Mouse (Mus musculus) regulatory T cell (primary cell): ENCODE measurements around the gene Fam151a.
"Not testable (repeated sequence)": the region's sequence is repeated elsewhere in the genome, so short reads cannot be mapped to it uniquely, and the experiment has no call there.

Experiments
- in situ Hi-C: fragments of 300-600 bp; cut with MboI, MseI; formaldehyde crosslinking; loops from one replicate; pipeline ENCODE4 v1.15.1; 2025; ENCODE audit warnings: high pct_unique_total_duplicates

Gene Fam151a

DNA sequence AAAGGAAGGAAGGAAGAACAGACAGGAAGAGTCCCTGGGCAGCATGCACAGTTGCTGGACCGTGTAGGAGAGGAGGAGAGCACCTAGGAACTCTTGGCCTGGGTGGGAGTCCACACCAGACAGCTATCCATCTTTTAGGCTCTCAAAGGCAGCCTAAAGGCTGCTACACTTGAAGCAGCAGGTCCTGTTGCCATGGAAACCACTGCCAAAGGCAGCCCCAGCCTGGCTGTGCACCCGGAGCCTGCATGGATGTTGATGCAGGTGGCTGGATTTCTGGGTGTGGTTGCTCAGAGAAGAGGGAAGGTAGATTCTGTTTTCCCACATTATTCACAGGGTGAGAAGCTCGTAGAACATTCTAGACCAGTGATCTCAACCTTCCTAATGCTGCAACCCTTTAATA, 43.3 kb downstream of the Fam151a start:
- in situ Hi-C loops, result no loop called here

DNA sequence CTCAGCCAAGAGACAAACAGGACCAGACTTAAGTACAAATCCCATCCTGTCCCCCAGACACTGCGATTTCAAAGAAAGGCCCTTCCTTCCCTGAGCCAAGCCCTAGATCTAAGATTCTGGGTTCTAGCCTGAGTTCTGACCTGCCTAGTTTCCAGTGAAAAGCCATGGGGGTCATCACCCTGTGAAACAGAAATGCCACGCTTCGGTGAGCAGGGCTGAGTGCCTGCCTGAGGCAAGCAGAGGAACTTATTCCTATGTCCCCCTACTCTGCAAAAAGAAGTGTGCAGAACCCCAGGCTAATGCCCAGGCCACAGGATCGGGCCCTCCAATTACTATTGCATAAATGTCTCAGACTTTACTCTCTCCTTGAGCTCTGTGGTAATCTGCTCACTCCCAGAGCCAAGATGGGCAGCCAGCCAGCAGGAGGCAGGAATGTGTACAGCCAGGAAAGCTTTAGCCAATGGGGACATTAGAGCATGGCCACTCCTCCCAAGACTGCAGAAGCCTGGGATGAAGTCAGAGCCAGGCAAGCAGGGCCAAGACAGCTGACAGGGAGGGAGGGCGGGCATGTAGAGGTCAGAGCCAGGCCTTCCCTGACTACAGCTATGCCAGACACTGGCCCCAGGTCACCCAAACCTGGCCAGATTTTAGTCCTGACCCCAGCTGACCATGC, 44.6 kb downstream of the Fam151a start:
- in situ Hi-C loops, result no loop called here

DNA sequence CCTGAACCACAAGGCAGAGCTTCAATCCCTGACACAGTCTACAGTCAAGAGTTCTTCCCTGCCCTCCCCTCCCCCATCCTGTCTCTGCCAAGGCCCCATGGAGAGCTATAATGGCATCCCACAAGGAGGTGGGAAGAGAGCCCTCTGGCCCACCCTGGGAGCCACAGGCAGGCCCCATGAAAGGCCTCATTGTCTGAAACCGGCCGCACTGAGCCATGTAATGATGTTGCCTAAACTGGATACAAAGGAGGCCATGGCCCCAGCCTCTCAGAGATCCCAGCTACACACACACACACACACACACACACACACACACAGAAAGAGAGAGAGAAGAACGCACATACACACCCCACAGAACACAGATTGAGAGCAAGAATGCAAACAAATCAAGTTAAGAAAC, 46.4 kb downstream of the Fam151a start:
- in situ Hi-C loops, result no loop called here

DNA sequence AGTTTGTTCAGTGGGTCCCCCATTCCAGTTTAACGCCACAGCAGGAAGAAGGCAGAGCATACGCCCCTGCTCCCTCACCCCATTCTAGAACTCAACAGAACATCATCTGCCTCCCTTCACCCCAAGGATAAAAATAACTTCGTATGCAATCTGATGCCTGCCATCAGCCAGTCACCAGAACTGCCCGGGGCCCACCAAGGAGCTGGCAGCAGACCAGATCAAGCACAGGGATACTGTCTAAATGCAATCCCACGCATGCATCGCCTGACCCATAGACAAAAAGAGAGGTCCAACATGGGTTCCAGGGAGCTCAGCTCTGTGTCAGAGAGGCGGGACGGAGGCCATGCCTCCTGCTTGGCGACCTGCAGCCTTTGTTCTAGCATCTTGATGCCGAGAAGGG, 49.4 kb downstream of the Fam151a start:
- in situ Hi-C loops, result no loop called here

DNA sequence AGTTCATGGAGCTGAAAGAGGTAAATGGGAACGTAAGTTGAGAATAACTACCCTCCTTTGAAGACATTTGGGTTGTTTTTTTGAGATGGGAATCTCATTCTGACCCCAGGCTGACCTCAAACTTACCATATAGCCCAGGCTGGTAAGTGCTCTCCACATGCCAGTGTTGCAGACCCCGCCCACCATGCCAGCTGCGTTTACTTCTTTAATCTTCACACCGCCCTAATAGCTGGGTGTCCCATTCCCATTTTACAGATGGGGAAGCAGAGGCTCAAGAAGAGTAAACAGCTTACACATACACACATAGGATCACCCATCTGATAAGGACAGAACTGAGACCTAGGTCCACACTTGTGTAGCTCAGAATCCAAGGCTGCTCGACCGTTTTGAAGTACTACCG, 51.1 kb downstream of the Fam151a start:
- in situ Hi-C loops, result no loop called here

DNA sequence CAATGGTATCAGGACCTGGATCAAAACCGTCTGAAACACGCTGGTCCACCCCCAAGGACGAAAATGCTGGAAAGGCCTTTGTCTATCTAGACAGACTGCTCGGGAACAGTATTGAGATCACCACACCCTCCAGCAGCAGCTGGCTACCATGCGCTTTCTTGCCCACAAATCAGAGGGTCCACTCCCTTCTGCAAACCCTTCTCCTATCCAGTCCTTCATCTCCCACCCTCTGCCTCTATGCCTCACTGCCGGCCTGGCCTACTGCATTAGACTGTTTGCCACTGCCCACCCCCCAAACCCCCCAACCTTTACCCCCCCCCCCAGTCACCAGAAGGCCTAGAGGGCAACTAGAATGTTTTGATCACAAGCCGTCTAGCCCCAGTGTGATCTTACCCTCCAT, 51.7 kb downstream of the Fam151a start:
- in situ Hi-C loops, result no loop called here

DNA sequence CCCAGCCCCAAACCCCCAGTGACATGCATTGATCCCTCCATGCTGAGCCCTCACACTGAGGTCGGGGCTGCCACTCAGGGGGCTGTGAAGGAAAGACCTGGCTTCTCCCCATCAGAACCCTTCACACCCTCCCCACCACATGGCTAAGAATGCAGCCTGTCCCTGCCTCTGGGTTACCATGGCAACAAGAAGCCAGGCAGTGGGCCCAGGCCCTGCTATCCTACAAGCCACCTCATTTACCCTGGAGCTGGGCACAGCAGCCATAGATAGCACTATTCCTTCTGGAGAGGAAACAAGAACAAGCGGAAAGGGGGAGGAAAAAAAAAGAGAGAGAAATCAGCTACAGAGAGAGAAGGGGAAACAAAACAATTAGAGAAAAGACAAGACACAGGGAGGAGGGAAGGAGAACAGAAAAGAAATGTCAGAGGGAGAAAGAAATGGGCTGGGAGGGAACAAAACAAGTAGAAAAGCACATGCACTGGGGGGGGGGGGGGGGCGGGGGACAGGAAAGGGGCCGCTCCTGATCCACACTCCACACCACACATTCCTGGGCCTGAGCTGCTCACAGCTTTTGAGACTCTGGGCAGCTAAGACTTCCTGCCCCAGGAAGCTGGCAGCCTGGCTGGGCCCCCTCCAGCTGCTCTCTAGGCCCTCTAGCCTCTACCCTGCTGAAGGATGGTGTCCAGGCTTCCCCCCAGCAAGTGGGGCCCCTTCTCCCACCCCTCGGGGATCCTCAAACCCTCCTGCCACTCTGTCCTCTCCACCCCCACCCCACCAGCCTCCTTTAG, 52.3 kb downstream of the Fam151a start:
- in situ Hi-C loops, result no loop called here

DNA sequence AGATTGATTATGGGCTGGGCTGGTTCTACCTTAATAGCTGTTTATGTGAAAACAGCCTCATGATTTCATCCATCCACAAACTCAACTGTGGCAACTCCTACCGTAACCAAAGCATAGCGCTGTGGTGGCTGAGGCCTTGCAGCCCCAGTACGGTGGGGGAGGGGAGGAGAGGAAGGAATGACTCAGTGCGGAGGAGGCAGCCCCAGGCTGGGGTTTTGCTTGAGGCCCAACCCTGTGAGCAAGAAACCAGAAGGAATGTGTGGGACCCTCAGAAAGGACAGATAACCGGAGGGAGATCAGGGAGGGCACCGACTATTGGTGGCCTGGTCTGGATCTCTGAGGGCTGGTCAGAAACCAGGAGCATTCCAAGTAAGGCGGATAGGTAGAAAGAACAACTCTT, 54.1 kb downstream of the Fam151a start:
- in situ Hi-C loops, result no loop called here

DNA sequence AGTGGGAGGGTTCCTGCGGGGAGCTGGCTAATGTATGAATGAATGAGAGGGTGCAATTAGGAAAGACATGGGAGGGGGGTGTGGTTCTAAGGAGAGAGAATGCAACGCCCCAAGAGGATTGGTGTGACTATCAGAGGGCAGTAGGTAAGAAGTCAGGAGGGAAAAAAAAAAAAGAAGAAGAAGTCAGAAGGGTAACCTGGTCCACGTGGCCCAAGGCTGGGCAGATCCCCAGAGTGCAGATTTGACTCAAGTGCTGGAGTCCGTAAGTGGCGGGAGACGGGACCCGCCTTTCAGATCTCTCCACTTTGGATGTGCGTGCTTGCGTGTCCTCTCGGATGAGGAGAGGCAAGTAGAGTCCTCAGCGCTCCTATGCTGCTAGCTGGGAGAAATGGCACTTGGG, 54.9 kb downstream of the Fam151a start:
- in situ Hi-C loops, result no loop called here

DNA sequence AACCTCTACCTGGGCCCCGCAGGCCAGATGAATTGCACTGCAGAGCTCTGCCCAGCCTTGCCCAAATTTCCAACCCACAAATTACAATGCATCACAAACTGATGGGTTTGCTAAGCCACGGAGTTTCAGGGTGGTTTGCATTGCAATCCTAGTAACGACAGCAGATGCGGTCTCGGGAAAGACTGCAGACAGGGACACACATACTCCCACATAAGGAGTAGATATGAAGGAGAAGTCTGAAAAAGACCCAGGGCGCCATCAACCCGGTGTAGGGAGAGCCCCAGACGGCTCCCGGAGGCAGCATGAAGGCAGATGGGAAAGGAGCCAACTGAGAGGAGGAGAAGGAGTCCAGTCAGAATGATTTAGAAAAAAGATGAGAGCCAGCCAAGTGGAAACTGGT, 56.0 kb downstream of the Fam151a start:
- in situ Hi-C loops, result no loop called here

DNA sequence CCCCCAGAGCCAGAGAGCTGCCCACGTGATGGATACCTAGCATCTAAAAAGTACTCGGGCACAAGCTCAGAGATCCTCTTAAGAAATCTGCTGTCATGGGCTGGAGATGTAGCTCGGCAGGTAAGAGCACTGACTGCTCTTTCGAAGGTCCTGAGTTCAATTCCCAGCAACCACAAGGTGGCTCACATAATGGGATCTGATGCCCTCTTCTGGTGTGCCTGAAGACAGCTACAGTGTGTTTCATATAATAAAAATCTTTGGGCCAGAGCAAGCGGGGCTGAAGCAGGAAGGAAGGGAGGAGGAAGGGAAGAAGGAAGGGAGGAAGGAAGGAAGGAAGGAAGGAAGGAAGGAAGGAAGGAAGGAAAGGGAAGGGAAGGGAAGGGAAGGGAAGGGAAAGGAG, 56.5 kb downstream of the Fam151a start:
- in situ Hi-C loops, result not testable (repeated sequence)

DNA sequence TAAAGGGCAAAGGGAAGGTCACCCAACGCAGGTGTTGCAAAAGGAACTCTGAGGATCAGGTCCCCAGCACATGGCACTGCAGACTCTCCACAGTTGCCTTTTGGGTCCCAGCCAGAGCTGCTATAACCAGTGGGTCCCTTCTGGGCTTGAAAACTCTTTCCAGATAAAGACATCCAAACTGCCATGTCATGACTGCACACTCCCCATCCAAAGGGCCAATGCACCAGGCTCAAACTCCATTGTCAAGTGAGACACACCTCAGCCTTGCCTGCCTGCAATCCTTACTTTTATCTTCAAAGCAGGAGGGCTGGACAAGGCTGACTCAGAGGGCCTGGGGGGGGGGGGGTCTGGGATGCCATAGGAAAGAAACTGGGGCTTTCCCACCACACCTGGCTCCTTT, 57.2 kb downstream of the Fam151a start:
- in situ Hi-C loops, result no loop called here

DNA sequence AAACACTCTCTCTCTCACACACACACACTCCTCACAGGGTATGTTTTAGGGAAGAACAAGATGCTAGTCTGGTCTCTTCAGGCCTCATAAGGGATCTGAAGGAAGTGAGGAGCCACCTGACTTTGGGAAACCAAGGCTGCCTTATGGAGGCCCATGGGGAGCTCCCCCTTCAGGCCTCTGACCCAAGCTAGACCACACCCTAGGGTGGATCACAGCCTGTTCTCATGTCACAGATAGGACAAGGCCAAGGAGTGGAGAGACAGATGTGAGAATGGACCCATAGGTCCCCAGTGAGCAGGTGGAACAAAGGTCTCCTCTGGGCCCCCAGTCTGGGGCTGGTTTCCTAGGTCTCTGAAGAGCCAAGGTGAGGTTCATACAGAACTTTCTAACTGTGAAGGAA, 58.6 kb downstream of the Fam151a start:
- in situ Hi-C loops, result no loop called here

DNA sequence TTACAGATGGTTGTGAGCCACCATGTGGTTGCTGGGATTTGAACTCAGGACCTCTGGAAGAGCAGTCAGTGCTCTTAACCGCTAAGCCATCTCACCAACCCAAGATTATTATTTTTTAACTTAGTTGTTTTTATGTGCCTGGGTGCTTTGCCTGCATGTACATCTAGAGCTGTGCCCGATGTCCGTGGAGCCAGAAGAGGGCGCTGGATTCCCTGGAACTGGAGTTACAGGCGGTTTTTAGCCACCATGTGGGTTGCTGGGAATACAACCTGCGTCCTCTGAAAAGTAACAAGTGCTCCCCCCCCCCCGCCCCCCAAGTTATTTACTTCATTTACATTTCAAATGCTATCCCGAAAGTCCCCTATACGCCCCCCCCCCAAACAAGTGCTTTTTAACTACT, 60.1 kb downstream of the Fam151a start:
- in situ Hi-C loops, result not testable (repeated sequence)

DNA sequence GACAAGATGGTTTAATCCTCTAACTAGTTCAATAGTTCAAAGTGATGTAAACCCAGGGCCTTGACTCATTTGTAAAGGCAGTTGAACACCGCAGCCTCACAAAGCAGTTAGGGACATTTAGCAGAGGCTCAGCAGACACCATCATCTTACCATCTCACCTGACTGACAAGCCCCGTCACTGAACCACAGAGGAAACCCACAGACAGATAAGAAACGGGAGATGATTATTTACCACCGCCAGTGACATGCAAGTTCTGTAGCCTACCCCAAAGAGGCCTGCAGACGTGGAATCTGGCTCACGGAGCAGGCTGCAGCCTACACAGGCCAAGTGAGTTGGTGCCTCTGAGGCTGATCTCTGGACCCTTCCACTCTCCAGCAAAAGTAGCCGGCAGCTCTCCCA, 60.6 kb downstream of the Fam151a start:
- in situ Hi-C loops, result no loop called here

DNA sequence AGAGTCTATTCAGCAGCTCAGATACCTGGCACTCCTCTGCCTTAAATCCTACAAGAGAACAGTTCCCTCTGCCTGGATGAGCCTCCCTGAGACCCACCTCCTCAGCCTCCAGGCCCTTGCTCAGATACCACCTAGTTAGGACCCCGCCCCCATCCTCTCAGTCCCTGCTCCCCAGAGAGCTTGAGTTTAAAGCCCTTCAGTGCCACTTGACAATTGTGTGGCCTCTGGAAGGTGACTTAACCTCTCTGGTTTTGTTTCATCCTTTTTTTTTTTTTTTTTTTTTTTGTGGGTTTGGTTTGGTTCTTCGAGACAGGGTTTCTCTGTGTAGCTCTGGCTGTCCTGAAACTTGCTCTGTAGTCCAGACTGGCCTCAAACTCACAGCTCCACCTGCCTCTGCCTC, 61.6 kb downstream of the Fam151a start:
- in situ Hi-C loops, result no loop called here
